Mouse (Mus musculus) cortical plate, adult 2 months (tissue): ENCODE results near the gene Rrn3.

Source experiments
- CTCF ChIP-seq: fragments of 200-500 bp; IDR thresholded peaks from 2 replicates; pipeline ENCODE4 v1.5.1; 2011; ENCODE audit warnings: mild to moderate bottlenecking, control low read depth, low read length; ENCODE audit not compliant: insufficient read depth; ENCODE audit errors: extremely low read depth
- POLR2A ChIP-seq: fragments of 200-500 bp; IDR thresholded peaks from 2 replicates; pipeline ENCODE4 v1.6.1; 2011; ENCODE audit warnings: mild to moderate bottlenecking, low read length, control low read depth; ENCODE audit not compliant: insufficient read depth; ENCODE audit errors: extremely low read depth

- TF ChIP-seq POLR2A: no peak
- peak; percentile 30 for TF ChIP-seq CTCF
Measured at GRCm38 (mm10) chr16:13804666-13805065, 24.2 kb downstream of the Rrn3 start.
